Mouse (Mus musculus): ENCODE results near the gene Bank1.

- TF ChIP-seq ZC3H11A (IDR thresholded peaks at IDR 0.05; ENCODE audit: borderline replicate concordance, low read depth, low read length), result no peak
- no peak for TF ChIP-seq MAFK (IDR thresholded peaks at IDR 0.05; ENCODE audit: insufficient read depth, low read depth, low read length)
- no peak for TF ChIP-seq CHD2 (IDR thresholded peaks at IDR 0.05; ENCODE audit: low read depth, low read length)
Observed at GRCm38 (mm10) chr3:136297355-136297754, 28.5 kb downstream of the Bank1 start.
